Mouse (Mus musculus): ENCODE data around the gene Vps8.
"Not testable (repeated sequence)": the region's sequence is repeated elsewhere in the genome, so short reads cannot be mapped to it uniquely, and the experiment has no call there.

GRCm38 (mm10) chr16:21673651-21674050 is 250.7 kb downstream of the Vps8 start:
- TF ChIP-seq POLR2A (IDR thresholded peaks at IDR 0.05; ENCODE audit: insufficient read length, low read depth); MAX (IDR thresholded peaks at IDR 0.05; ENCODE audit: low read depth): not testable (repeated sequence)
